Mouse (Mus musculus) naive thymus-derived CD4-positive, alpha-beta T cell, adult 5 months (primary cell): ENCODE measurements around the gene Bub1b. TPM values are rescaled to one million over a fixed set of nuclear protein-coding genes. Genes with fewer than 3 reads are reported as not detected.

ENCODE experiments used
- polyA plus RNA-seq: library from polyadenylated mRNA; unstranded; fragments of 100-300 nt; shearing (Covaris generic); gene quantifications from one replicate; pipeline ENCODE4 v1.2.1, GENCODE M21; 2017

Gene Bub1b
- polyA plus RNA-seq = 0.77 TPM

GRCm38 (mm10) chr2:118597673-118598568 lies at the start of gene Bub1b:
Gene Bub1b (plus strand): TSS chr2:118598211.

GRCm38 (mm10) chr2:118549507-118550473 lies 48.2 kb upstream of the Bub1b start, which contains the start of gene Bmf:
Gene Bmf (minus strand): TSS chr2:118549687.

GRCm38 (mm10) chr2:118662902-118663803 lies 65.1 kb downstream of the Bub1b start, which contains the start of gene Pak6:
Gene Pak6 (plus strand): TSS chr2:118663303.

Other genes starting within 250 kb of the Bub1b start
- not detected for gene Gpr176, start 224.8 kb upstream of the Bub1b start, polyA plus RNA-seq
- gene Eif2ak4, start 209.6 kb upstream of the Bub1b start, polyA plus RNA-seq = 10.7 TPM
- gene Srp14, start 118.5 kb upstream of the Bub1b start, polyA plus RNA-seq = 262 TPM
- gene Bmf, start 48.5 kb upstream of the Bub1b start, polyA plus RNA-seq = 2.0 TPM
- gene Pak6, start 65.1 kb downstream of the Bub1b start, polyA plus RNA-seq = not detected
- gene Ankrd63, start 105.8 kb downstream of the Bub1b start, polyA plus RNA-seq = not detected
- gene Plcb2, start 130.2 kb downstream of the Bub1b start, polyA plus RNA-seq = 54.0 TPM
- gene Inafm2, start 147.5 kb downstream of the Bub1b start, polyA plus RNA-seq = 8.7 TPM
- not detected for gene Ccdc9b, start 164.4 kb downstream of the Bub1b start, polyA plus RNA-seq
- not detected for gene Phgr1, start 174.6 kb downstream of the Bub1b start, polyA plus RNA-seq
- not detected for gene Disp2, start 181.5 kb downstream of the Bub1b start, polyA plus RNA-seq
- 5.8 TPM for gene Knstrn, start 215.8 kb downstream of the Bub1b start, polyA plus RNA-seq